Mouse (Mus musculus) central nervous system, embryonic 11.5 days (tissue): ENCODE results near the gene Tmem132d. TPM values are rescaled to one million over a fixed set of nuclear protein-coding genes. Genes with fewer than 3 reads are reported as not detected.

Experiments
- polyA plus RNA-seq: library from polyadenylated mRNA; depleted of rRNA; stranded (reverse); fragments of >200 nt; gene quantifications from 2 replicates; pipeline ENCODE4 v1.2.3, GENCODE M21; 2012; rRNA removed

Gene Tmem132d
- polyA plus RNA-seq: 0.62 and 1.3 TPM in 2 replicates

GRCm38 (mm10) chr5:128432916-128433315, at the start of gene Tmem132d:
Tmem132d (minus strand) TSS chr5:128433077.

Other genes starting within 250 kb of the Tmem132d start
- gene Fzd10, start 167.8 kb upstream of the Tmem132d start, polyA plus RNA-seq: 37.7 and 54.4 TPM in 2 replicates